In genomic region chr5:118090837-118091236, GRCm38 (mm10) we compare ENCODE assay signal across 9 mouse cellular contexts.
DNase-seq lines count a peak whose midpoint lies in the region; ATAC-seq and TF ChIP-seq lines count a peak whose summit lies in the region.
"Had no signal": no experiment of that assay in that cellular context is flagged by ENCODE, and none has a peak within 500 bp of the region (broad histone marks: within the 10 kb centered on the region; RNA-seq: fewer than 3 reads in every experiment).

No protein-coding gene starts in this region.

- H3K4me2 ChIP-seq in hindbrain, embryonic 11.5 days (replicated peaks; ENCODE audit: low read depth, low read length): no peak overlapping the region
- no peak overlapping the region for H3K4me2 ChIP-seq in hindbrain, embryonic 16.5 days (ENCODE audit: low read length)
- H3K4me2 ChIP-seq in lung, postnatal 0 days (replicated peaks; ENCODE audit: low read depth, low read length): no peak overlapping the region
- H3K4me2 ChIP-seq: limb, embryonic 12.5 days had no signal

- TF ChIP-seq EP300 in lung, postnatal 0 days (IDR thresholded peaks at IDR 0.05): no peak

- 0 out of 2 replicates have a peak, but pooled peaks cover 4% of the 10 kb centered on the region for H3K4me1 ChIP-seq in hindbrain, embryonic 11.5 days (replicated peaks; ENCODE audit: control insufficient read depth, insufficient read depth, low read length)
- peaks cover 22% of the 10 kb centered on the region for H3K4me1 ChIP-seq in hindbrain, embryonic 16.5 days (ENCODE audit: control insufficient read depth, insufficient read depth, low read depth, low read length)
- H3K4me1 ChIP-seq in lung, postnatal 0 days (ENCODE audit: insufficient read depth, low read depth, low read length): no peaks in the 10 kb centered on the region

- no peak for ATAC-seq in hindbrain, embryonic 11.5 days (ENCODE audit: low FRiP score)
- no peak for ATAC-seq in hindbrain, embryonic 16.5 days
- ATAC-seq in lung, postnatal 0 days: no peak

- no peak overlapping the region for H3K27ac ChIP-seq in hindbrain, embryonic 11.5 days (ENCODE audit: low read depth, low read length)
- H3K27ac ChIP-seq in hindbrain, embryonic 16.5 days (ENCODE audit: low read depth, low read length): no peak overlapping the region
- H3K27ac ChIP-seq in lung, postnatal 0 days (ENCODE audit: low read length): no peak overlapping the region

- no peak overlapping the region for H3K4me3 ChIP-seq in hindbrain, embryonic 11.5 days (ENCODE audit: low read depth, low read length)
- no peak overlapping the region for H3K4me3 ChIP-seq in hindbrain, embryonic 16.5 days (ENCODE audit: low read length)
- no peak overlapping the region for H3K4me3 ChIP-seq in lung, postnatal 0 days (ENCODE audit: low read depth, low read length)
- H3K4me3 ChIP-seq: limb, embryonic 12.5 days had no signal

- WGBS in hindbrain, embryonic 11.5 days: 96% methylated on average over 2 of the region's 2 CpGs
- 98% methylated on average over 2 of the region's 2 CpGs for WGBS in hindbrain, embryonic 16.5 days
- WGBS in lung, postnatal 0 days: 95% methylated on average over 2 of the region's 2 CpGs

- H3K27me3 ChIP-seq in hindbrain, embryonic 11.5 days (ENCODE audit: control insufficient read depth, insufficient read depth, low read length): no peaks in the 10 kb centered on the region
- no peaks in the 10 kb centered on the region for H3K27me3 ChIP-seq in hindbrain, embryonic 16.5 days (replicated peaks; ENCODE audit: control insufficient read depth, insufficient read depth, low read length)
- H3K27me3 ChIP-seq in lung, postnatal 0 days (replicated peaks; ENCODE audit: insufficient read depth, low read length): no peaks in the 10 kb centered on the region
- H3K27me3 ChIP-seq: limb, embryonic 12.5 days had no signal

- TF ChIP-seq CTCF in lung, postnatal 0 days (IDR thresholded peaks at IDR 0.05): peak; percentile 58

- H3K36me3 ChIP-seq in hindbrain, embryonic 11.5 days (ENCODE audit: control insufficient read depth, insufficient read depth, low read length): peaks cover 11% of the 10 kb centered on the region; the same call in 1 of the 2 replicates
- H3K36me3 ChIP-seq in hindbrain, embryonic 16.5 days (ENCODE audit: control insufficient read depth, insufficient read depth, low read length): peaks cover 33% of the 10 kb centered on the region
- peaks cover 25% of the 10 kb centered on the region; the same call in 1 of the 2 replicates for H3K36me3 ChIP-seq in lung, postnatal 0 days (ENCODE audit: insufficient read depth, low read length)

- H3K9ac ChIP-seq in hindbrain, embryonic 11.5 days (ENCODE audit: low read depth, low read length): no peak overlapping the region
- H3K9ac ChIP-seq in hindbrain, embryonic 16.5 days (ENCODE audit: low read depth, low read length): no peak overlapping the region
- no peak overlapping the region for H3K9ac ChIP-seq in lung, postnatal 0 days (replicated peaks; ENCODE audit: low read depth)
- H3K9ac ChIP-seq: limb, embryonic 12.5 days had no signal

- peak; percentile 52 for DNase-seq in hindbrain, embryonic 11.5 days (ENCODE audit: low spot score)
- DNase-seq in CD8-positive naive resting alpha-beta T cell, adult 2 months (ENCODE audit: low read depth in 2 of 2, low spot score in 2 of 2): peak; percentile 31 to 61
- peak; percentile 79 for DNase-seq in ZHBTc4 (ENCODE audit: low read depth, low spot score)
- no peak for DNase-seq in lung, postnatal 0 days (ENCODE audit: low spot score)
- DNase-seq in adrenal gland, postnatal 25 days: no peak
- DNase-seq in heart, adult 8-10 months (ENCODE audit: low spot score): no peak
- no peak for DNase-seq in cerebellum, adult 11 months

- H3K9me3 ChIP-seq in hindbrain, embryonic 11.5 days (ENCODE audit: control insufficient read depth, low read length): no peaks in the 10 kb centered on the region
- no peaks in the 10 kb centered on the region for H3K9me3 ChIP-seq in hindbrain, embryonic 16.5 days (ENCODE audit: control insufficient read depth, low read length)
- no peaks in the 10 kb centered on the region for H3K9me3 ChIP-seq in lung, postnatal 0 days (ENCODE audit: low read length)
- H3K9me3 ChIP-seq: limb, embryonic 12.5 days had no signal

Comparison
In these comparisons a context has a peak if more than half of its experiments do, and no peak if none do; other contexts are left out.
1. DNase-seq: peak in hindbrain, embryonic 11.5 days (single experiment), CD8-positive naive resting alpha-beta T cell, adult 2 months (2 of 2) and ZHBTc4 (single experiment); none in lung, postnatal 0 days (single experiment), adrenal gland, postnatal 25 days (single experiment), heart, adult 8-10 months (single experiment) and cerebellum, adult 11 months (single experiment).